Mouse (Mus musculus) ES-Bruce4 (cell line): ENCODE data around the gene Gm10320. TPM values are rescaled to one million over a fixed set of nuclear protein-coding genes. Genes with fewer than 3 reads are reported as not detected.

Experiments
- H3K27ac ChIP-seq: 2 replicates; pipeline ENCODE4 v1.5.1; 2012; ENCODE audit warnings: low read length, inconsistent platforms; ENCODE audit not compliant: insufficient read depth
- H3K27me3 ChIP-seq: 2 replicates; pipeline ENCODE4 v1.6.1; 2012; ENCODE audit warnings: mild to moderate bottlenecking, low read length, inconsistent platforms; ENCODE audit not compliant: control insufficient read depth, poor library complexity, insufficient read depth, severe bottlenecking
- H3K36me3 ChIP-seq: 2 replicates; pipeline ENCODE4 v1.6.1; 2012; ENCODE audit warnings: inconsistent platforms, mild to moderate bottlenecking, low read length, moderate library complexity; ENCODE audit not compliant: control insufficient read depth, poor library complexity, insufficient read depth, severe bottlenecking
- H3K4me1 ChIP-seq: one replicate; pipeline ENCODE4 v1.8.1; 2011; ENCODE audit warnings: low read length; ENCODE audit not compliant: control insufficient read depth, insufficient read depth
- H3K4me3 ChIP-seq: 2 replicates; pipeline ENCODE4 v1.5.1; 2011; ENCODE audit warnings: low read depth, mild to moderate bottlenecking, low read length
- H3K9ac ChIP-seq: 2 replicates; pipeline ENCODE4 v1.6.1; 2012; ENCODE audit warnings: low read depth, mild to moderate bottlenecking, inconsistent platforms; ENCODE audit not compliant: poor library complexity, severe bottlenecking
- H3K9me3 ChIP-seq: replicated peaks from 2 replicates; pipeline ENCODE4 v1.6.1; 2012; ENCODE audit warnings: mild to moderate bottlenecking, low read length, inconsistent platforms; ENCODE audit not compliant: control insufficient read depth, poor library complexity, insufficient read depth, severe bottlenecking
- CTCF ChIP-seq: IDR thresholded peaks from one replicate; pipeline ENCODE4 v1.8.1; 2011; ENCODE audit warnings: low read depth, low read length
- EP300 ChIP-seq: IDR thresholded peaks from 2 replicates; pipeline ENCODE4 v1.6.1; 2011; ENCODE audit warnings: low read depth, low read length; ENCODE audit not compliant: insufficient read depth
- POLR2A ChIP-seq: IDR thresholded peaks from one replicate; pipeline ENCODE4 v1.8.1; 2011; ENCODE audit warnings: low read length; ENCODE audit not compliant: insufficient read depth
- polyA plus RNA-seq: library from polyadenylated mRNA; stranded (reverse); fragments of >200 nt; gene quantifications from 2 replicates; pipeline ENCODE4 v1.2.4, GENCODE M21; 2011; ENCODE audit warnings: low read depth; ENCODE audit not compliant: missing spikeins, insufficient read depth, insufficient read length

The Gm10320 gene
- polyA plus RNA-seq, 1 experiment, result 7.8 TPM

DNA sequence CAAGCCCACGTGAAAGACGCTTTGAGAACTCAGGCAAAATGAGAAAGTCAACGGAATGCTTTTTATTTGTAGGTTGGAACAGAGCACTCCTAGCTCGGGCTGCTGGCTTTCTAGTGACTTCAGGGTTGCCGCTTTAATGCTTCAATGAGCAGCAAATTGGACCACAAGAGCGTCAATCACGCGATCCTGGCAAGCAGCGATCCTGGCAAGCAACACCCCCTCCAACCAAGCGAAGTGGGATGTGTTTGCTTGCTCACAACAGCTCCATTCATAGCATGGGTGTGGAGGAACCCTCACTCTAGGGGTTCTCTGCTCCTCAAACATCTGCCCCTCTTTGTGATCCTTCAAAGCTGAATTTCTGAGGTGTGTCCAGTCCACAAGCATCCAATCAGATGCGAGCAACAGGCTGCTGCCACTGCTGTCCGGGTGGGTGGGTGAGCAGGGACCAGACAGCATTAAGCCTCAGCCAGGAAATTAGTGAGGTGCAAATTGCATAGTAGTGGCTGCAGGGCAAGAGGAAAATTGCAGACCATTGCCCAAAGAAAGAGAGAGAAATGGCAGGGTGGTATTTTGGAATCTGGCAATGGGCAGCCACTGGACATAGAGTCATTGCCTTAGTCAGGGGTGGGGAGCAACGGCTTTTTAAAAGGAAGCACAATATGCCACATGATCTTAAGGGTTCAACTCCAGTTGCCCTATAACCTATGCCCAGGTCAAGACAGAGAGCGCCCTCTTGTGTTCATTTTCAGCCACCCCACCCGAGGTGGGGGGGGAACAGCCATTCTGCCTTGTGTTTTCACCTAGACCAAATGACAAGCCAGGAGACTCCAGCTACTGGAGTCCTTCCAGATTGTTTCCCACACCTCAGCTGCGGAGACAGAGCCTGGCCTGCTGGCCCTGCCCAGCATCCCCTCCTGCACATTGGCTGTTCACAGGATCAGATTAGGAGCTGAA, 5.4 kb upstream of the Gm10320 start:
- peak; percentile 54 for TF ChIP-seq CTCF
- no peak for TF ChIP-seq POLR2A
- Histone ChIP-seq H3K27me3 (peaks cover 5% of the 10 kb centered on the region), H3K36me3 (no peaks in the 10 kb centered on the region)

GRCm38 (mm10) chr13:98494492-98495064, 2.8 kb upstream of the Gm10320 start:
- H3K4me3 ChIP-seq, result no peak overlapping the region
- no peak overlapping the region for H3K27ac ChIP-seq
- no peaks in the 10 kb centered on the region for H3K36me3 ChIP-seq
- H3K27me3 ChIP-seq, result no peaks in the 10 kb centered on the region
- no peak for TF ChIP-seq CTCF
- no peak for TF ChIP-seq EP300
- TF ChIP-seq POLR2A, result no peak
- H3K9ac ChIP-seq, result no peak overlapping the region
- no peaks in the 10 kb centered on the region for H3K4me1 ChIP-seq
- no peaks in the 10 kb centered on the region for H3K9me3 ChIP-seq

More for the DNA sequence above, 5.4 kb upstream of the Gm10320 start:
- no peaks in the 10 kb centered on the region for H3K4me1 ChIP-seq
- no peak overlapping the region for H3K9ac ChIP-seq
- no peak overlapping the region for H3K4me3 ChIP-seq
- H3K27ac ChIP-seq, result no peak overlapping the region
- no peaks in the 10 kb centered on the region for H3K9me3 ChIP-seq

- H3K36me3 ChIP-seq, result no peaks in the 10 kb centered on the region
- H3K27me3 ChIP-seq, result no peaks in the 10 kb centered on the region
- TF ChIP-seq CTCF (no peak), EP300 (no peak), POLR2A (no peak)
- no peak overlapping the region for H3K4me3 ChIP-seq
- H3K4me1 ChIP-seq, result no peaks in the 10 kb centered on the region
- H3K27ac ChIP-seq, result no peak overlapping the region
- no peaks in the 10 kb centered on the region for H3K9me3 ChIP-seq
- no peak overlapping the region for H3K9ac ChIP-seq
Observed at GRCm38 (mm10) chr13:98492569-98493255, 911 bp upstream of the Gm10320 start.

- Histone ChIP-seq H3K9ac (no peak overlapping the region), H3K27me3 (no peaks in the 10 kb centered on the region), H3K4me1 (no peaks in the 10 kb centered on the region), H3K27ac (no peak overlapping the region), H3K9me3 (no peaks in the 10 kb centered on the region), H3K36me3 (no peaks in the 10 kb centered on the region), H3K4me3 (no peak overlapping the region)
- TF ChIP-seq CTCF (no peak), EP300 (no peak), POLR2A (no peak)
Observed at GRCm38 (mm10) chr13:98486726-98487125, 5.1 kb downstream of the Gm10320 start.

- no peak for TF ChIP-seq POLR2A
- TF ChIP-seq EP300, result no peak
- no peak for TF ChIP-seq CTCF
- Histone ChIP-seq H3K27me3 (no peaks in the 10 kb centered on the region), H3K4me1 (no peaks in the 10 kb centered on the region), H3K27ac (no peak overlapping the region), H3K9ac (no peak overlapping the region), H3K36me3 (no peaks in the 10 kb centered on the region), H3K9me3 (no peaks in the 10 kb centered on the region), H3K4me3 (no peak overlapping the region)
Observed at GRCm38 (mm10) chr13:98486161-98486560, 5.6 kb downstream of the Gm10320 start.

DNA sequence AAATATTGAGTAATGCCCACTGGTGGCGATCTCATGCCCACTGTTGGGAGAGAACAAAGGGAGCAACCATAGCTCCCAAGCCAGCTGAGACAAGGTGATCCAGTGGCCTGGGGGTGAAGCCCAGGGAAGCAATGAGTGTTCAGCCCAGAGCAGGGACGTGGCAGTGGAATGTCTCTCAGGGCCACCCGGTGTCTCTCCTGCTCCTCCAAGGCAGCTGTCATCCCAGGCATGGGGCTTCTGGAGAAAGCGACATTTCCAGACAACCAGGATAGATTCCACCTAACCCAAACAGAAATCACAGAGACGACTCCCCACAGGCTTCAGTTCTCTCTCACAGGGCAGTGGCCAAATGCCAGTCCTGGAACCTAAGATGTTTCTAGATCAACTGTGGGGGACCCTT, 6.4 kb downstream of the Gm10320 start:
- no peaks in the 10 kb centered on the region for H3K27me3 ChIP-seq

More for the DNA sequence above, 6.4 kb downstream of the Gm10320 start:
- Histone ChIP-seq H3K27ac (no peak overlapping the region), H3K4me1 (no peaks in the 10 kb centered on the region), H3K36me3 (no peaks in the 10 kb centered on the region), H3K4me3 (no peak overlapping the region), H3K9ac (no peak overlapping the region), H3K9me3 (no peaks in the 10 kb centered on the region)
- no peak for TF ChIP-seq POLR2A
- no peak for TF ChIP-seq CTCF
- no peak for TF ChIP-seq EP300
